12 mouse cellular contexts compared by ENCODE assay signal in the genomic region with DNA sequence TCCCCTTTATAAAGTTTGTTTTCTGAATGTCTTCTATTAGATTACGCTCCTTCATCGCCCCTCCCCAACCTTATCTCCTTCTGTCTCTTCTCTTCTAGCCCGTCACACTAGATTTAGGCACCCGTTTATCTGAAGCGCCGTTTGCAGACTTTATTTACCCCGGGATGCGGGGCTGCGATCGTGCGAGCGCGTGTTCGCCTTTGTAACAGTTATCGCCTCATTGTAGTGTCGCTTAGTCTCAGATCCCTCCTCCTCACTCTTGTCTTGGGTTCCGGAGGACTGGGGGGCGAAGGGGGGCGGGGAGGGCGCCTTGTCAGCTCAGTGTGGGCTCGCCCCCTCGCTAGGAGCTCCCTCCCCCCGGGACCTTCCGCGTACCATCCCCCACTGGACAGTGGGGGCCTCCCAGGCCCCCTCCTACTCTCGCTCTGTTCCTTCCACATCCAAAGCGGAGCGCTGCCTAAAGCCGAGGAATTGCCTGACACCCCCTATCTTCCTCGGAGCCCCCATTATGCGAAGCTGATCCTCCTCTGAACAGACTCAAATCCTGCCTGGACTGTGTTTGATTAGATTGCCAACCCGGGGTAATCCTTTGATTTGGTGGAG. TPM values are rescaled to one million over a fixed set of nuclear protein-coding genes. Genes with fewer than 3 reads are reported as not detected.
DNase-seq lines count a peak whose midpoint lies in the region; ATAC-seq lines count a peak whose summit lies in the region.
"Had no signal": no experiment of that assay in that cellular context is flagged by ENCODE, and none has a peak within 500 bp of the region (broad histone marks: within the 10 kb centered on the region; RNA-seq: fewer than 3 reads in every experiment).

No protein-coding gene starts in this region.

- ATAC-seq in heart, embryonic 11.5 days (replicated peaks; ENCODE audit: insufficient number of reproducible peaks, low FRiP score, low TSS enrichment), result no peak
- ATAC-seq in embryonic facial prominence, embryonic 14.5 days (ENCODE audit: low read depth), result no peak
- no peak for ATAC-seq in intestine, embryonic 16.5 days
- ATAC-seq in liver, embryonic 12.5 days, result no peak
- ATAC-seq: intestine, postnatal 0 days had no signal

- DNase-seq in heart, postnatal 4 days, result no peak
- DNase-seq in embryonic facial prominence, embryonic 14.5 days (ENCODE audit: low spot score), result no peak
- DNase-seq in limb, embryonic 10.5 days (ENCODE audit: low spot score), result peak; percentile 60
- DNase-seq in neural tube, embryonic 10.5 days (ENCODE audit: extremely low spot score, low spot score), result peak; percentile 69
- DNase-seq in ovary, adult 18-20 months (ENCODE audit: low spot score), result no peak
- DNase-seq: B cell, adult 2 months; gastrocnemius, postnatal 36 days had no signal

- H3K4me3 ChIP-seq in heart, embryonic 11.5 days (ENCODE audit: low read depth, low read length), result peak overlapping the region; percentile 10; the same call in 1 of the 2 replicates
- H3K4me3 ChIP-seq in embryonic facial prominence, embryonic 14.5 days (ENCODE audit: low read depth, low read length), result peak overlapping the region; percentile 7; the same call in 1 of the 2 replicates
- H3K4me3 ChIP-seq in limb, embryonic 10.5 days, result peak overlapping the region; percentile 21
- H3K4me3 ChIP-seq in intestine, embryonic 16.5 days (ENCODE audit: low read length), result no peak overlapping the region
- H3K4me3 ChIP-seq in liver, embryonic 12.5 days, result no peak overlapping the region

- H3K4me1 ChIP-seq in heart, embryonic 11.5 days (ENCODE audit: control insufficient read depth, insufficient read depth, low read length), result no peaks in the 10 kb centered on the region
- no peaks in the 10 kb centered on the region for H3K4me1 ChIP-seq in embryonic facial prominence, embryonic 14.5 days (ENCODE audit: control insufficient read depth, insufficient read depth, low read length)
- H3K4me1 ChIP-seq in limb, embryonic 10.5 days, result peaks cover 47% of the 10 kb centered on the region
- H3K4me1 ChIP-seq in intestine, embryonic 16.5 days (ENCODE audit: control insufficient read depth, insufficient read depth, low read length), result no peaks in the 10 kb centered on the region; the same call in 1 of the 2 replicates
- H3K4me1 ChIP-seq in liver, embryonic 12.5 days, result no peaks in the 10 kb centered on the region

- H3K9ac ChIP-seq in heart, embryonic 11.5 days (ENCODE audit: low read depth, low read length), result no peak overlapping the region
- H3K9ac ChIP-seq in embryonic facial prominence, embryonic 14.5 days (ENCODE audit: low read depth, low read length), result peak overlapping the region; percentile 28
- H3K9ac ChIP-seq in intestine, embryonic 16.5 days (ENCODE audit: low read depth, low read length), result no peak overlapping the region
- H3K9ac ChIP-seq in liver, embryonic 12.5 days, result no peak overlapping the region

- H3K27ac ChIP-seq in heart, embryonic 11.5 days (ENCODE audit: low read depth, low read length), result no peak overlapping the region
- H3K27ac ChIP-seq in embryonic facial prominence, embryonic 14.5 days (replicated peaks; ENCODE audit: low read depth, low read length), result no peak overlapping the region; the same call in 1 of the 2 replicates
- H3K27ac ChIP-seq in limb, embryonic 10.5 days, result peak overlapping the region; percentile 30; the same call in 1 of the 2 replicates
- H3K27ac ChIP-seq in intestine, embryonic 16.5 days (ENCODE audit: low read length), result no peak overlapping the region
- no peak overlapping the region for H3K27ac ChIP-seq in liver, embryonic 12.5 days
- H3K27ac ChIP-seq: stomach, postnatal 0 days had no signal

- H3K27me3 ChIP-seq in heart, embryonic 11.5 days (ENCODE audit: control insufficient read depth, insufficient read depth, low read length), result peaks cover 100% of the 10 kb centered on the region
- peaks cover 100% of the 10 kb centered on the region for H3K27me3 ChIP-seq in embryonic facial prominence, embryonic 14.5 days (replicated peaks; ENCODE audit: control insufficient read depth, insufficient read depth, low read length)
- H3K27me3 ChIP-seq in limb, embryonic 10.5 days (ENCODE audit: low read depth, poor library complexity, severe bottlenecking), result peaks cover 100% of the 10 kb centered on the region
- H3K27me3 ChIP-seq in intestine, embryonic 16.5 days (replicated peaks; ENCODE audit: control insufficient read depth, insufficient read depth, low read length), result peaks cover 90% of the 10 kb centered on the region
- H3K27me3 ChIP-seq in liver, embryonic 12.5 days (replicated peaks), result peaks cover 100% of the 10 kb centered on the region

- WGBS in heart, embryonic 11.5 days (ENCODE audit: insufficient replicate concordance), result under 1% methylated on average over 32 of the region's 32 CpGs
- WGBS in embryonic facial prominence, embryonic 14.5 days, result under 1% methylated on average over 30 of the region's 32 CpGs
- under 1% methylated on average over 32 of the region's 32 CpGs for WGBS in limb, embryonic 10.5 days
- 2% methylated on average over 32 of the region's 32 CpGs for WGBS in intestine, embryonic 16.5 days
- 3% methylated on average over 32 of the region's 32 CpGs for WGBS in liver, embryonic 12.5 days (ENCODE audit: insufficient replicate concordance)

- no peaks in the 10 kb centered on the region for H3K36me3 ChIP-seq in heart, embryonic 11.5 days (ENCODE audit: control insufficient read depth, insufficient read depth, low read length)
- H3K36me3 ChIP-seq in embryonic facial prominence, embryonic 14.5 days (ENCODE audit: control insufficient read depth, insufficient read depth, low read length), result no peaks in the 10 kb centered on the region
- H3K36me3 ChIP-seq in limb, embryonic 10.5 days, result no peaks in the 10 kb centered on the region
- no peaks in the 10 kb centered on the region for H3K36me3 ChIP-seq in intestine, embryonic 16.5 days (ENCODE audit: control insufficient read depth, insufficient read depth, low read length)
- no peaks in the 10 kb centered on the region for H3K36me3 ChIP-seq in liver, embryonic 12.5 days

- no peak overlapping the region for H3K4me2 ChIP-seq in heart, embryonic 11.5 days
- peak overlapping the region; percentile 53 for H3K4me2 ChIP-seq in embryonic facial prominence, embryonic 14.5 days (ENCODE audit: low read depth, low read length)
- H3K4me2 ChIP-seq in intestine, embryonic 16.5 days (ENCODE audit: low read depth, low read length), result no peak overlapping the region
- H3K4me2 ChIP-seq in liver, embryonic 12.5 days, result no peak overlapping the region

- no peaks in the 10 kb centered on the region for H3K9me3 ChIP-seq in heart, embryonic 11.5 days (replicated peaks; ENCODE audit: control insufficient read depth, low read length)
- H3K9me3 ChIP-seq in embryonic facial prominence, embryonic 14.5 days (ENCODE audit: control insufficient read depth, low read length), result no peaks in the 10 kb centered on the region
- no peaks in the 10 kb centered on the region for H3K9me3 ChIP-seq in limb, embryonic 10.5 days (replicated peaks)
- no peaks in the 10 kb centered on the region for H3K9me3 ChIP-seq in intestine, embryonic 16.5 days (ENCODE audit: control insufficient read depth, low read length)
- H3K9me3 ChIP-seq in liver, embryonic 12.5 days (replicated peaks), result no peaks in the 10 kb centered on the region

RNA-seq across cellular contexts. Expression of gene Pax7, which starts 9.4 kb away (rescaled TPM):
- 0.04 and 0.11 TPM in 2 replicates for polyA plus RNA-seq in heart, embryonic 11.5 days (2014; fragmentation: Nextera tagmentation; extraction: Ambion mirVana)
- total RNA-seq in heart, postnatal 4 days (2021), result not detected
- 2.6 TPM in 2 replicates for polyA plus RNA-seq in embryonic facial prominence, embryonic 14.5 days (2014; fragmentation: Nextera tagmentation; extraction: Ambion mirVana)
- 0.11 and 0.14 TPM in 2 replicates for polyA plus RNA-seq in limb, embryonic 10.5 days (2016; fragmentation: Nextera tagmentation; extraction: Ambion mirVana)
- not detected in 2 replicates for polyA plus RNA-seq in intestine, embryonic 16.5 days (2015; fragmentation: Nextera tagmentation; extraction: Ambion mirVana)
- polyA plus RNA-seq in liver, embryonic 12.5 days (2016; fragmentation: Nextera tagmentation; extraction: Ambion mirVana), result 0.07 TPM in 1 of 2 replicates, not detected in the other
- polyA plus RNA-seq: intestine, postnatal 0 days; stomach, postnatal 0 days had no signal

Comparison
In these comparisons a context has a peak if more than half of its experiments do, and no peak if none do; other contexts are left out.
1. H3K4me3 ChIP-seq: peak in heart, embryonic 11.5 days (single experiment), embryonic facial prominence, embryonic 14.5 days (single experiment) and limb, embryonic 10.5 days (single experiment); none in intestine, embryonic 16.5 days (single experiment) and liver, embryonic 12.5 days (single experiment).
2. DNase-seq: peak in limb, embryonic 10.5 days (single experiment) and neural tube, embryonic 10.5 days (single experiment); none in heart, postnatal 4 days (single experiment), embryonic facial prominence, embryonic 14.5 days (single experiment) and ovary, adult 18-20 months (single experiment).